Mouse (Mus musculus) lung, embryonic 14.5 days (tissue): Measurements from ENCODE around the gene Pid1. TPM values are rescaled to one million over a fixed set of nuclear protein-coding genes. Genes with fewer than 3 reads are reported as not detected.
A peak's percentile ranks its signal among the peaks of the same experiment; 100 is the strongest.

Source experiments
- ATAC-seq: fragments of 200-750 bp; cut with Nextera tagmentation; 2 replicates; pipeline ENCODE4 v1.8.0; 2017; ENCODE audit warnings: mild to moderate bottlenecking, moderate TSS enrichment, moderate library complexity; ENCODE audit not compliant: insufficient read depth
- DNase-seq: peaks from one replicate; pipeline ENCODE4 v3.0.0-alpha.2; 2015
- H3K27ac ChIP-seq: fragments of 300-500 bp; sonication (generic); 2 replicates; pipeline ENCODE4 v1.5.1; 2014; ENCODE audit warnings: low read depth, mild to moderate bottlenecking, moderate library complexity
- H3K27me3 ChIP-seq: fragments of 300-500 bp; sonication (generic); 2 replicates; pipeline ENCODE4 v1.6.1; 2014; ENCODE audit warnings: low read length, control low read depth; ENCODE audit not compliant: insufficient read depth
- H3K36me3 ChIP-seq: fragments of 300-500 bp; sonication (generic); 2 replicates; pipeline ENCODE4 v1.6.1; 2014; ENCODE audit warnings: control low read depth; ENCODE audit not compliant: insufficient read depth
- H3K4me1 ChIP-seq: fragments of 300-500 bp; sonication (generic); 2 replicates; pipeline ENCODE4 v1.6.1; 2014; ENCODE audit warnings: antibody characterized with exemption, control low read depth; ENCODE audit not compliant: insufficient read depth
- H3K4me2 ChIP-seq: fragments of 300-500 bp; sonication (generic); 2 replicates; pipeline ENCODE4 v1.6.1; 2014; ENCODE audit warnings: mild to moderate bottlenecking
- H3K4me3 ChIP-seq: fragments of 300-500 bp; sonication (generic); 2 replicates; pipeline ENCODE4 v1.5.1; 2014; ENCODE audit warnings: low read depth, low read length
- H3K9ac ChIP-seq: fragments of 300-500 bp; sonication (generic); 2 replicates; pipeline ENCODE4 v1.6.1; 2014
- H3K9me3 ChIP-seq: fragments of 300-500 bp; sonication (generic); 2 replicates; pipeline ENCODE4 v1.6.1; 2016; ENCODE audit warnings: low read depth, low read length, control low read depth
- CTCF ChIP-seq: IDR thresholded peaks from 2 replicates; pipeline ENCODE4 v1.5.1; 2016; ENCODE audit warnings: antibody characterized with exemption, low read depth
- WGBS: fragments of 180-500 bp; shearing (Covaris S2); extraction: QIAGEN DNeasy Blood & Tissue Kit; methylation state at CpG from one replicate; pipeline ENCODE4 v1.1.7; 2014; 5-methylcytosine and 5-hydroxymethylcytosine counted together
- polyA plus RNA-seq: library from polyadenylated mRNA; unstranded; fragments of >200 nt; fragmentation: Nextera tagmentation; extraction: Ambion mirVana; gene quantifications from 2 replicates; pipeline ENCODE4 v1.2.1, GENCODE M21; 2014

Gene Pid1
- polyA plus RNA-seq, 1 experiment from 2014 or later, result 4.9 TPM

GRCm38 (mm10) chr1:84247111-84247510, 116.9 kb downstream of the Pid1 start:
- DNase-seq (peak; percentile 64), ATAC-seq (peak; percentile 14; the same call in 1 of the 2 replicates)
- H3K9me3 ChIP-seq, result no peaks in the 10 kb centered on the region
- no peaks in the 10 kb centered on the region for H3K27me3 ChIP-seq
- 44% methylated on average over 3 of the region's 3 CpGs for WGBS
- H3K4me1 ChIP-seq, result no peaks in the 10 kb centered on the region
- no peak overlapping the region for H3K4me2 ChIP-seq
- H3K36me3 ChIP-seq, result no peaks in the 10 kb centered on the region
- H3K9ac ChIP-seq, result no peak overlapping the region
- TF ChIP-seq CTCF, result no peak
- no peak overlapping the region for H3K4me3 ChIP-seq
- no peak overlapping the region for H3K27ac ChIP-seq

DNA sequence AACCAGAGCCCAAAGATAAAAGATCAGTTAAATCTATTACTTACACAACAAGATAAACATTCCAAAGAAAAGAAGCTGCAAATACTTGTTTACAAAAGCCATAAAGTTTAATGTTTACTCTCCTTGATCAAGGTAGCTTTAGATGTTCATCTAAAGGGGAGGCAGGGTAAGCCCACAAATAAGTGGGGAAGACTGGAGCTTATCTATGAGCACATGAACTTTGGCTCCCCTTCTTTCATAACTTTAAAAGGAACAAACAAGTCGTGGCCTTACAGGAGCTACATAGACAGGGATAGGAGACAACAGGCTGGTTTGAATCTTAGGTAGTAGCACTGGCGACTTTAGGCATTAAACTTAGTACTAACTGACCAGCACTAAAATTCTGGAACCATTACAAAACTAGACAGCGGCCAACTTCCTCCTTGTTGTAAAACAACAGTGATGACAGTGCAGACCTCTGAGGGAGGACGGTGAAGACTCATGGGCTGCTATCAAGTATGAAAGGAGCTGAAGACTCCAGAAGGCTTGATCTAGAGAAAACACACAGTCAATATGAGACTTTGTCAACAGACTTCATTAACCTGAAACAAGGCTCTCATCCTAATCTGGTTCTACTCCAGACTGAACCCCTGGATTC, 122.7 kb downstream of the Pid1 start:
- WGBS, result 65% methylated on average over 4 of the region's 4 CpGs
- H3K9ac ChIP-seq, result no peak overlapping the region
- TF ChIP-seq CTCF, result no peak

DNA sequence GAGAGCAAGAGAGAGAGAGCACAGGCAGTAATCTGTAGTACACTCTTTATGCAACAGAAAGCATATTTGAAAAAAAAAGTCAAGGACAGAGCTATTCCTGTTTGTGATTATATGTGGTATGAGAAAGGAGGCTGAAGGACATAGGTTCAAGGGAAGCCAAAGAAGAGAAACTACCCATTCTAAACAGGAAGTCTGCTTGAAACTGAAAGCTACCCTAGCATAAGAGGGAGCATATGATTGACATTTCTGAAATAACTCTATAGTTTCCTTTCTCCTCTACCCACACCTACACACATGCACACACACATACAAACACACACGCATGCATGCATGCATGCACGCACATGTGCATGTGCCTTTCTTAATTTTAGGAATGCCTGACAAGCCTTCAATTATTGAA, 123.8 kb downstream of the Pid1 start:
- no peak overlapping the region for H3K4me2 ChIP-seq
- H3K27ac ChIP-seq, result no peak overlapping the region
- no peaks in the 10 kb centered on the region for H3K9me3 ChIP-seq
- WGBS, result 93% methylated on average over 2 of the region's 2 CpGs
- H3K9ac ChIP-seq, result no peak overlapping the region
- H3K4me3 ChIP-seq, result no peak overlapping the region
- no peaks in the 10 kb centered on the region for H3K27me3 ChIP-seq
- H3K36me3 ChIP-seq, result no peaks in the 10 kb centered on the region
- ATAC-seq, result no peak
- no peaks in the 10 kb centered on the region for H3K4me1 ChIP-seq
- no peak for DNase-seq
- no peak for TF ChIP-seq CTCF

More for the DNA sequence above, 122.7 kb downstream of the Pid1 start:
- Histone ChIP-seq H3K27ac (no peak overlapping the region), H3K4me1 (no peaks in the 10 kb centered on the region), H3K4me3 (no peak overlapping the region), H3K9me3 (no peaks in the 10 kb centered on the region), H3K27me3 (no peaks in the 10 kb centered on the region), H3K36me3 (no peaks in the 10 kb centered on the region), H3K4me2 (no peak overlapping the region)
- ATAC-seq (no peak), DNase-seq (no peak)

- DNase-seq, result no peak
- TF ChIP-seq CTCF, result no peak
- WGBS, result 66% methylated on average over 2 of the region's 2 CpGs
- Histone ChIP-seq H3K9me3 (no peaks in the 10 kb centered on the region), H3K36me3 (no peaks in the 10 kb centered on the region), H3K4me2 (no peak overlapping the region), H3K27ac (no peak overlapping the region), H3K4me3 (no peak overlapping the region), H3K4me1 (no peaks in the 10 kb centered on the region), H3K27me3 (no peaks in the 10 kb centered on the region), H3K9ac (no peak overlapping the region)
- ATAC-seq, result no peak
Measured at GRCm38 (mm10) chr1:84230431-84230830, 133.5 kb downstream of the Pid1 start.

GRCm38 (mm10) chr1:84225626-84226025, 138.4 kb downstream of the Pid1 start:
- Histone ChIP-seq H3K4me2 (no peak overlapping the region), H3K4me1 (no peaks in the 10 kb centered on the region), H3K27ac (no peak overlapping the region), H3K36me3 (no peaks in the 10 kb centered on the region), H3K9ac (no peak overlapping the region), H3K27me3 (no peaks in the 10 kb centered on the region), H3K9me3 (no peaks in the 10 kb centered on the region), H3K4me3 (no peak overlapping the region)
- TF ChIP-seq CTCF, result no peak
- WGBS, result 77% methylated on average over 7 of the region's 7 CpGs
- no peak for ATAC-seq
- no peak for DNase-seq

DNA sequence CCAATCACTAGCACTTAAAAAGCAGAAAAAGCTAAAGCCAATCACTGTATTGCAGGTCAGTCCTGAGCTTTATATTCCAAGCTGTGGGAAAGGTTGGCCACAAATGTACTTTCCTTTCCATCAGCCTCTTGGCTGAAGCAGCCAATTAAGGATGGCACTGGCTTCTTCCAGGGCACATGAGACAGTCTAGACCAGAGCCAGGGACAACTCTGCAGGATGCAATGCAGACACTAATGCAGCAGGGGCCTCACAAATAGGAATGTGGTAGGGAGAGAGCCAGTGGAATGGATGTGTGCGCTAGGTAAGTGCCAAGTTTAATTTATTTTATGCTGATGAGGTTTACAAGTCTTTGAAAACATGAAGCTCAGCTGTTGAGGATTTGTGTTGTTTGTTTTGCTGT, 141.9 kb downstream of the Pid1 start:
- Histone ChIP-seq H3K9me3 (no peaks in the 10 kb centered on the region), H3K4me3 (no peak overlapping the region), H3K36me3 (no peaks in the 10 kb centered on the region), H3K4me1 (no peaks in the 10 kb centered on the region), H3K4me2 (no peak overlapping the region), H3K9ac (no peak overlapping the region), H3K27me3 (no peaks in the 10 kb centered on the region), H3K27ac (no peak overlapping the region)
- ATAC-seq (no peak), DNase-seq (no peak)
- WGBS, result 88% methylated on average over 1 of the region's 1 CpGs
- TF ChIP-seq CTCF, result no peak

GRCm38 (mm10) chr1:84218605-84219004, 145.4 kb downstream of the Pid1 start:
- no peaks in the 10 kb centered on the region for H3K4me1 ChIP-seq
- H3K36me3 ChIP-seq, result no peaks in the 10 kb centered on the region
- no peak overlapping the region for H3K27ac ChIP-seq
- H3K4me3 ChIP-seq, result no peak overlapping the region
- ATAC-seq, result no peak
- H3K9me3 ChIP-seq, result no peaks in the 10 kb centered on the region
- WGBS, result 46% methylated on average over 7 of the region's 7 CpGs
- peak; percentile 17 for DNase-seq
- H3K9ac ChIP-seq, result no peak overlapping the region
- no peaks in the 10 kb centered on the region for H3K27me3 ChIP-seq
- no peak for TF ChIP-seq CTCF
- no peak overlapping the region for H3K4me2 ChIP-seq

GRCm38 (mm10) chr1:84217777-84218176, 146.2 kb downstream of the Pid1 start:
- WGBS, result 9% methylated on average over 2 of the region's 2 CpGs
- H3K27me3 ChIP-seq, result no peaks in the 10 kb centered on the region
- no peak overlapping the region for H3K4me3 ChIP-seq
- no peaks in the 10 kb centered on the region for H3K36me3 ChIP-seq
- H3K27ac ChIP-seq, result no peak overlapping the region
- ATAC-seq (no peak), DNase-seq (no peak)
- H3K4me1 ChIP-seq, result no peaks in the 10 kb centered on the region
- no peaks in the 10 kb centered on the region for H3K9me3 ChIP-seq
- no peak overlapping the region for H3K9ac ChIP-seq
- no peak for TF ChIP-seq CTCF
- H3K4me2 ChIP-seq, result no peak overlapping the region
